Mouse (Mus musculus): ENCODE results near the gene Lrmp. TPM values are rescaled to one million over a fixed set of nuclear protein-coding genes. Genes with fewer than 3 reads are reported as not detected.
"Not testable (repeated sequence)": the region's sequence is repeated elsewhere in the genome, so short reads cannot be mapped to it uniquely, and the experiment has no call there.

The Lrmp gene
- polyA plus RNA-seq, 1 experiment from 2014 or later, result 4.8 TPM

- Histone ChIP-seq H3K4me3 (no peak overlapping the region), H3K9me3 (no peaks in the 10 kb centered on the region), H3K27ac (no peak overlapping the region), H3K4me1 (peaks cover 8% of the 10 kb centered on the region), H3K36me3 (no peaks in the 10 kb centered on the region), H3K27me3 (ENCODE audit: insufficient read depth, poor library complexity, severe bottlenecking) (0 out of 2 replicates have a peak, but pooled peaks cover 4% of the 10 kb centered on the region)
- DNase-seq (ENCODE audit: low spot score), result no peak
- 56% methylated on average over 4 of the region's 4 CpGs for WGBS
Observed at GRCm38 (mm10) chr6:145088451-145089113, 26.9 kb upstream of the Lrmp start.

- Histone ChIP-seq H3K27ac (no peak overlapping the region), H3K4me1 (peaks cover 8% of the 10 kb centered on the region), H3K36me3 (no peaks in the 10 kb centered on the region), H3K27me3 (ENCODE audit: insufficient read depth, poor library complexity, severe bottlenecking) (0 out of 2 replicates have a peak, but pooled peaks cover 4% of the 10 kb centered on the region), H3K9me3 (no peaks in the 10 kb centered on the region), H3K4me3 (no peak overlapping the region)
- DNase-seq (ENCODE audit: low spot score), result no peak
- 41% methylated on average over 4 of the region's 4 CpGs for WGBS
Observed at GRCm38 (mm10) chr6:145089373-145089772, 26.1 kb upstream of the Lrmp start.

- H3K27ac ChIP-seq, result no peak overlapping the region
- DNase-seq (ENCODE audit: low spot score), result no peak
- WGBS, result 78% methylated on average over 6 of the region's 6 CpGs
Observed at GRCm38 (mm10) chr6:145090201-145090863, 25.1 kb upstream of the Lrmp start.

GRCm38 (mm10) chr6:145090928-145091327 lies 24.5 kb upstream of the Lrmp start:
- Histone ChIP-seq H3K36me3 (no peaks in the 10 kb centered on the region), H3K4me1 (peaks cover 8% of the 10 kb centered on the region), H3K4me3 (no peak overlapping the region), H3K27me3 (ENCODE audit: insufficient read depth, poor library complexity, severe bottlenecking) (0 out of 2 replicates have a peak, but pooled peaks cover 4% of the 10 kb centered on the region), H3K9me3 (no peaks in the 10 kb centered on the region), H3K27ac (no peak overlapping the region)
- no peak for DNase-seq (ENCODE audit: low spot score)
- WGBS, result 71% methylated on average over 5 of the region's 5 CpGs

More at GRCm38 (mm10) chr6:145090201-145090863, 25.1 kb upstream of the Lrmp start:
- Histone ChIP-seq H3K4me1 (peaks cover 8% of the 10 kb centered on the region), H3K27me3 (ENCODE audit: insufficient read depth, poor library complexity, severe bottlenecking) (0 out of 2 replicates have a peak, but pooled peaks cover 4% of the 10 kb centered on the region), H3K36me3 (no peaks in the 10 kb centered on the region), H3K9me3 (no peaks in the 10 kb centered on the region), H3K4me3 (no peak overlapping the region)

- Histone ChIP-seq H3K27ac (no peak overlapping the region), H3K4me3 (no peak overlapping the region), H3K36me3 (no peaks in the 10 kb centered on the region), H3K4me1 (peaks cover 8% of the 10 kb centered on the region), H3K27me3 (ENCODE audit: insufficient read depth, poor library complexity, severe bottlenecking) (0 out of 2 replicates have a peak, but pooled peaks cover 4% of the 10 kb centered on the region), H3K9me3 (no peaks in the 10 kb centered on the region)
- no peak for DNase-seq (ENCODE audit: low spot score)
- WGBS, result 75% methylated on average over 7 of the region's 7 CpGs
Observed at GRCm38 (mm10) chr6:145091998-145092397, 23.5 kb upstream of the Lrmp start.

- DNase-seq (ENCODE audit: low spot score); H3K36me3 ChIP-seq; H3K4me3 ChIP-seq; H3K27ac ChIP-seq; H3K9me3 ChIP-seq; H3K27me3 ChIP-seq (ENCODE audit: insufficient read depth, poor library complexity, severe bottlenecking); H3K4me1 ChIP-seq: not testable (repeated sequence)
- WGBS, result 57% methylated on average over 7 of the region's 7 CpGs
Observed at GRCm38 (mm10) chr6:145093038-145093622, 22.3 kb upstream of the Lrmp start.

- 77% methylated on average over 4 of the region's 4 CpGs for WGBS
- Histone ChIP-seq H3K36me3 (no peaks in the 10 kb centered on the region), H3K9me3 (no peaks in the 10 kb centered on the region), H3K27ac (no peak overlapping the region), H3K4me1 (peaks cover 5% of the 10 kb centered on the region), H3K27me3 (ENCODE audit: insufficient read depth, poor library complexity, severe bottlenecking) (0 out of 2 replicates have a peak, but pooled peaks cover 4% of the 10 kb centered on the region), H3K4me3 (no peak overlapping the region)
- DNase-seq (ENCODE audit: low spot score), result no peak
Observed at GRCm38 (mm10) chr6:145094431-145094830, 21.0 kb upstream of the Lrmp start.

- H3K4me1 ChIP-seq, result peaks cover 14% of the 10 kb centered on the region; the same call in 1 of the 2 replicates
- DNase-seq (ENCODE audit: low spot score), result no peak
- no peaks in the 10 kb centered on the region for H3K36me3 ChIP-seq
- 45% methylated on average over 9 of the region's 9 CpGs for WGBS
- H3K9me3 ChIP-seq, result no peaks in the 10 kb centered on the region
- H3K4me3 ChIP-seq, result no peak overlapping the region
- no peaks in the 10 kb centered on the region for H3K27me3 ChIP-seq (ENCODE audit: insufficient read depth, poor library complexity, severe bottlenecking)
- peak overlapping the region; percentile 56 for H3K27ac ChIP-seq
Observed at GRCm38 (mm10) chr6:145100923-145101322, 14.5 kb upstream of the Lrmp start.

GRCm38 (mm10) chr6:145104241-145104939 lies 11.1 kb upstream of the Lrmp start:
- no peak overlapping the region for H3K27ac ChIP-seq
- no peaks in the 10 kb centered on the region for H3K9me3 ChIP-seq
- WGBS, result 80% methylated on average over 10 of the region's 10 CpGs
- peaks cover 14% of the 10 kb centered on the region; the same call in 1 of the 2 replicates for H3K4me1 ChIP-seq
- no peaks in the 10 kb centered on the region for H3K27me3 ChIP-seq (ENCODE audit: insufficient read depth, poor library complexity, severe bottlenecking)
- H3K4me3 ChIP-seq, result no peak overlapping the region
- DNase-seq (ENCODE audit: low spot score), result no peak
- H3K36me3 ChIP-seq, result no peaks in the 10 kb centered on the region

GRCm38 (mm10) chr6:145105439-145105838 lies 10.0 kb upstream of the Lrmp start:
- Histone ChIP-seq H3K4me1 (peaks cover 12% of the 10 kb centered on the region; the same call in 1 of the 2 replicates), H3K4me3 (no peak overlapping the region), H3K27ac (no peak overlapping the region), H3K9me3 (no peaks in the 10 kb centered on the region), H3K27me3 (ENCODE audit: insufficient read depth, poor library complexity, severe bottlenecking) (no peaks in the 10 kb centered on the region), H3K36me3 (no peaks in the 10 kb centered on the region)
- 89% methylated on average over 10 of the region's 10 CpGs for WGBS
- DNase-seq (ENCODE audit: low spot score), result no peak

- Histone ChIP-seq H3K9me3 (no peaks in the 10 kb centered on the region), H3K36me3 (no peaks in the 10 kb centered on the region), H3K4me1 (peaks cover 4% of the 10 kb centered on the region; the same call in 1 of the 2 replicates), H3K27ac (no peak overlapping the region), H3K4me3 (no peak overlapping the region), H3K27me3 (ENCODE audit: insufficient read depth, poor library complexity, severe bottlenecking) (no peaks in the 10 kb centered on the region)
- 79% methylated on average over 6 of the region's 6 CpGs for WGBS
- DNase-seq (ENCODE audit: low spot score), result no peak
Observed at GRCm38 (mm10) chr6:145106163-145106842, 9.2 kb upstream of the Lrmp start.

- H3K4me3 ChIP-seq, result no peak overlapping the region
- H3K27ac ChIP-seq, result no peak overlapping the region
- H3K27me3 ChIP-seq (ENCODE audit: insufficient read depth, poor library complexity, severe bottlenecking), result no peaks in the 10 kb centered on the region
- no peaks in the 10 kb centered on the region for H3K9me3 ChIP-seq
- H3K4me1 ChIP-seq, result peaks cover 4% of the 10 kb centered on the region; the same call in 1 of the 2 replicates
- H3K36me3 ChIP-seq, result no peaks in the 10 kb centered on the region
- DNase-seq (ENCODE audit: low spot score), result no peak
- 87% methylated on average over 4 of the region's 4 CpGs for WGBS
Observed at GRCm38 (mm10) chr6:145110786-145111185, 4.7 kb upstream of the Lrmp start.

Measured in heart, embryonic 10.5 days (tissue).